Mouse (Mus musculus): Measurements from ENCODE around the gene Rpusd4. TPM values are rescaled to one million over a fixed set of nuclear protein-coding genes. Genes with fewer than 3 reads are reported as not detected.

Rpusd4 gene
- 33.3 TPM in 2 replicates for polyA plus RNA-seq (2016; fragmentation: Nextera tagmentation; extraction: Ambion mirVana)

- Histone ChIP-seq H3K9me3 (no peaks in the 10 kb centered on the region), H3K4me3 (peak within 1 kb of the TSS; percentile 84), H3K27ac (peak within 1 kb of the TSS; percentile 90), H3K4me1 (peaks cover 21% of the 10 kb centered on the region), H3K36me3 (replicated peaks) (peaks cover 33% of the 10 kb centered on the region), H3K27me3 (ENCODE audit: poor library complexity, severe bottlenecking) (no peaks in the 10 kb centered on the region)
- under 1% methylated on average over 62 of the region's 62 CpGs for WGBS
- DNase-seq (ENCODE audit: extremely low spot score, low spot score): peak; percentile 92
Observed at GRCm38 (mm10) chr9:35267146-35267975, at the start of gene Rpusd4, which contains the start of gene Fam118b. TSS of gene Rpusd4 (plus strand) at chr9:35267865. TSS of gene Fam118b (minus strand) at chr9:35267805.

GRCm38 (mm10) chr9:35217963-35218362 is 49.7 kb upstream of the Rpusd4 start:
- 88% methylated on average over 1 of the region's 1 CpGs for WGBS
- Histone ChIP-seq H3K4me3 (no peak overlapping the region), H3K27ac (no peak overlapping the region), H3K9me3 (no peaks in the 10 kb centered on the region), H3K4me1 (no peaks in the 10 kb centered on the region), H3K36me3 (replicated peaks) (peaks cover 99% of the 10 kb centered on the region), H3K27me3 (ENCODE audit: poor library complexity, severe bottlenecking) (no peaks in the 10 kb centered on the region)
- DNase-seq (ENCODE audit: extremely low spot score, low spot score): no peak

GRCm38 (mm10) chr9:35223466-35223865 is 44.2 kb upstream of the Rpusd4 start:
- no peak for DNase-seq (ENCODE audit: extremely low spot score, low spot score)

GRCm38 (mm10) chr9:35228671-35229070 is 39.0 kb upstream of the Rpusd4 start:
- no peak overlapping the region for H3K27ac ChIP-seq
- H3K27me3 ChIP-seq (ENCODE audit: poor library complexity, severe bottlenecking): no peaks in the 10 kb centered on the region
- H3K4me3 ChIP-seq: no peak overlapping the region
- no peaks in the 10 kb centered on the region for H3K4me1 ChIP-seq
- WGBS: 89% methylated on average over 3 of the region's 3 CpGs
- peaks cover 58% of the 10 kb centered on the region for H3K36me3 ChIP-seq (replicated peaks)
- DNase-seq (ENCODE audit: extremely low spot score, low spot score): no peak
- no peaks in the 10 kb centered on the region for H3K9me3 ChIP-seq

More at GRCm38 (mm10) chr9:35223466-35223865, 44.2 kb upstream of the Rpusd4 start:
- Histone ChIP-seq H3K4me3 (no peak overlapping the region), H3K9me3 (no peaks in the 10 kb centered on the region), H3K27me3 (ENCODE audit: poor library complexity, severe bottlenecking) (no peaks in the 10 kb centered on the region), H3K27ac (no peak overlapping the region), H3K36me3 (replicated peaks) (peaks cover 83% of the 10 kb centered on the region), H3K4me1 (no peaks in the 10 kb centered on the region)
- WGBS: 95% methylated on average over 3 of the region's 3 CpGs

- H3K27ac ChIP-seq: no peak overlapping the region
- no peak overlapping the region for H3K4me3 ChIP-seq
- H3K9me3 ChIP-seq: no peaks in the 10 kb centered on the region
- peaks cover 47% of the 10 kb centered on the region for H3K36me3 ChIP-seq (replicated peaks)
- no peaks in the 10 kb centered on the region for H3K27me3 ChIP-seq (ENCODE audit: poor library complexity, severe bottlenecking)
- WGBS: 69% methylated on average over 3 of the region's 3 CpGs
- no peak for DNase-seq (ENCODE audit: extremely low spot score, low spot score)
- no peaks in the 10 kb centered on the region for H3K4me1 ChIP-seq
Observed at GRCm38 (mm10) chr9:35235996-35236395, 31.7 kb upstream of the Rpusd4 start.

- no peaks in the 10 kb centered on the region for H3K4me1 ChIP-seq
- H3K27ac ChIP-seq: no peak overlapping the region
- WGBS: 98% methylated on average over 1 of the region's 1 CpGs
Observed at GRCm38 (mm10) chr9:35238371-35238770, 29.3 kb upstream of the Rpusd4 start.

GRCm38 (mm10) chr9:35238915-35239571 is 28.6 kb upstream of the Rpusd4 start:
- 87% methylated on average over 6 of the region's 6 CpGs for WGBS
- Histone ChIP-seq H3K36me3 (replicated peaks) (peaks cover 18% of the 10 kb centered on the region), H3K4me3 (no peak overlapping the region), H3K9me3 (no peaks in the 10 kb centered on the region), H3K4me1 (no peaks in the 10 kb centered on the region), H3K27ac (no peak overlapping the region), H3K27me3 (ENCODE audit: poor library complexity, severe bottlenecking) (no peaks in the 10 kb centered on the region)
- no peak for DNase-seq (ENCODE audit: extremely low spot score, low spot score)

More at GRCm38 (mm10) chr9:35238371-35238770, 29.3 kb upstream of the Rpusd4 start:
- DNase-seq (ENCODE audit: extremely low spot score, low spot score): no peak
- Histone ChIP-seq H3K4me3 (no peak overlapping the region), H3K9me3 (no peaks in the 10 kb centered on the region), H3K27me3 (ENCODE audit: poor library complexity, severe bottlenecking) (no peaks in the 10 kb centered on the region), H3K36me3 (replicated peaks) (peaks cover 25% of the 10 kb centered on the region)

- Histone ChIP-seq H3K36me3 (replicated peaks) (peaks cover 11% of the 10 kb centered on the region), H3K27me3 (ENCODE audit: poor library complexity, severe bottlenecking) (no peaks in the 10 kb centered on the region), H3K27ac (no peak overlapping the region), H3K4me3 (no peak overlapping the region), H3K9me3 (no peaks in the 10 kb centered on the region), H3K4me1 (no peaks in the 10 kb centered on the region)
- WGBS: 74% methylated on average over 1 of the region's 1 CpGs
- no peak for DNase-seq (ENCODE audit: extremely low spot score, low spot score)
Observed at GRCm38 (mm10) chr9:35239734-35240133, 27.9 kb upstream of the Rpusd4 start.

- DNase-seq (ENCODE audit: extremely low spot score, low spot score): no peak
- Histone ChIP-seq H3K27me3 (ENCODE audit: poor library complexity, severe bottlenecking) (no peaks in the 10 kb centered on the region), H3K36me3 (replicated peaks) (peaks cover 8% of the 10 kb centered on the region; the same call in 1 of the 2 replicates), H3K4me1 (no peaks in the 10 kb centered on the region), H3K9me3 (no peaks in the 10 kb centered on the region), H3K4me3 (no peak overlapping the region), H3K27ac (no peak overlapping the region)
- 95% methylated on average over 2 of the region's 2 CpGs for WGBS
Observed at GRCm38 (mm10) chr9:35247405-35247804, 20.3 kb upstream of the Rpusd4 start.

GRCm38 (mm10) chr9:35249476-35249875 is 18.2 kb upstream of the Rpusd4 start:
- Histone ChIP-seq H3K9me3 (no peaks in the 10 kb centered on the region), H3K27ac (no peak overlapping the region)

GRCm38 (mm10) chr9:35257365-35257764 is 10.3 kb upstream of the Rpusd4 start:
- 93% methylated on average over 7 of the region's 7 CpGs for WGBS
- H3K27ac ChIP-seq: no peak overlapping the region
- no peak for DNase-seq (ENCODE audit: extremely low spot score, low spot score)
- no peaks in the 10 kb centered on the region for H3K9me3 ChIP-seq
- H3K4me1 ChIP-seq: no peaks in the 10 kb centered on the region
- peaks cover 26% of the 10 kb centered on the region for H3K36me3 ChIP-seq (replicated peaks)
- H3K4me3 ChIP-seq: no peak overlapping the region
- H3K27me3 ChIP-seq (ENCODE audit: poor library complexity, severe bottlenecking): no peaks in the 10 kb centered on the region

More at GRCm38 (mm10) chr9:35249476-35249875, 18.2 kb upstream of the Rpusd4 start:
- H3K4me1 ChIP-seq: no peaks in the 10 kb centered on the region
- no peaks in the 10 kb centered on the region for H3K27me3 ChIP-seq (ENCODE audit: poor library complexity, severe bottlenecking)
- no peak for DNase-seq (ENCODE audit: extremely low spot score, low spot score)
- no peak overlapping the region for H3K4me3 ChIP-seq
- peaks cover 8% of the 10 kb centered on the region; the same call in 1 of the 2 replicates for H3K36me3 ChIP-seq (replicated peaks)

- no peak for DNase-seq (ENCODE audit: extremely low spot score, low spot score)
- H3K4me1 ChIP-seq: peaks cover 13% of the 10 kb centered on the region
- no peaks in the 10 kb centered on the region for H3K9me3 ChIP-seq
- H3K4me3 ChIP-seq: no peak overlapping the region
- H3K27ac ChIP-seq: no peak overlapping the region
- H3K36me3 ChIP-seq (replicated peaks): peaks cover 31% of the 10 kb centered on the region
- WGBS: 87% methylated on average over 4 of the region's 4 CpGs
- no peaks in the 10 kb centered on the region for H3K27me3 ChIP-seq (ENCODE audit: poor library complexity, severe bottlenecking)
Observed at GRCm38 (mm10) chr9:35262418-35262817, 5.2 kb upstream of the Rpusd4 start.

- H3K9me3 ChIP-seq: no peaks in the 10 kb centered on the region
- WGBS: 85% methylated on average over 2 of the region's 2 CpGs
- no peak overlapping the region for H3K27ac ChIP-seq
- H3K36me3 ChIP-seq (replicated peaks): peaks cover 26% of the 10 kb centered on the region
- peaks cover 17% of the 10 kb centered on the region for H3K4me1 ChIP-seq
- no peaks in the 10 kb centered on the region for H3K27me3 ChIP-seq (ENCODE audit: poor library complexity, severe bottlenecking)
- no peak for DNase-seq (ENCODE audit: extremely low spot score, low spot score)
- no peak overlapping the region for H3K4me3 ChIP-seq
Observed at GRCm38 (mm10) chr9:35263431-35263830, 4.2 kb upstream of the Rpusd4 start.
